Mouse (Mus musculus) MEL (cell line): ENCODE results near the gene Maml3. TPM values are rescaled to one million over a fixed set of nuclear protein-coding genes. Genes with fewer than 3 reads are reported as not detected.

Experiments
- DNase-seq: peaks from one replicate; pipeline ENCODE4 v3.0.0; 2011; ENCODE audit warnings: low read depth, low spot score
- H3K27ac ChIP-seq: 2 replicates; pipeline ENCODE4 v1.5.1; 2012; ENCODE audit warnings: low read depth, mild to moderate bottlenecking, control low read depth, low read length, moderate library complexity; ENCODE audit not compliant: control insufficient read depth
- H3K27me3 ChIP-seq, 2 experiments: fragments of 150-350 bp in 1 of 2; sonication (generic) in 1 of 2; 2 replicates each; pipeline ENCODE4 v1.6.1; 2012; ENCODE audit warnings: low read length in 2 of 2, mild to moderate bottlenecking in 2 of 2, improper control_type of control experiment in 1 of 2, moderate library complexity in 1 of 2; ENCODE audit not compliant: insufficient read depth in 2 of 2, control insufficient read depth in 1 of 2
- H3K36me3 ChIP-seq, 2 experiments: 2 replicates each; pipeline ENCODE4 v1.6.1; 2012 to 2014; ENCODE audit warnings: low read length in 2 of 2, improper control_type of control experiment in 1 of 2, inconsistent platforms in 1 of 2, mild to moderate bottlenecking in 1 of 2; ENCODE audit not compliant: insufficient read depth in 2 of 2, control insufficient read depth in 1 of 2
- H3K4me1 ChIP-seq, 2 experiments: fragments of 150-350 bp in 1 of 2; sonication (generic) in 1 of 2; 2 replicates each; pipeline ENCODE4 v1.6.1; 2012; ENCODE audit warnings: low read length in 2 of 2, improper control_type of control experiment in 1 of 2, mild to moderate bottlenecking in 1 of 2; ENCODE audit not compliant: insufficient read depth in 2 of 2, control insufficient read depth in 1 of 2
- H3K4me3 ChIP-seq, 2 experiments: fragments of 150-350 bp in 1 of 2; sonication (generic) in 1 of 2; 2 replicates each; pipeline ENCODE4 v1.5.1; 2012; ENCODE audit warnings: low read depth in 2 of 2, low read length in 2 of 2, mild to moderate bottlenecking in 2 of 2, moderate library complexity in 2 of 2, control low read depth in 1 of 2, improper control_type of control experiment in 1 of 2; ENCODE audit not compliant: control insufficient read depth in 1 of 2, insufficient read depth in 1 of 2
- H3K79me2 ChIP-seq: 2 replicates; pipeline ENCODE4 v1.6.1; 2012; ENCODE audit warnings: mild to moderate bottlenecking, low read length, moderate library complexity; ENCODE audit not compliant: control insufficient read depth, poor library complexity, insufficient read depth
- H3K9ac ChIP-seq: 2 replicates; pipeline ENCODE4 v1.6.1; 2012; ENCODE audit warnings: low read depth, mild to moderate bottlenecking, control low read depth, low read length, moderate library complexity; ENCODE audit not compliant: control insufficient read depth, poor library complexity, severe bottlenecking
- H3K9me3 ChIP-seq: fragments of 150-350 bp; sonication (generic); replicated peaks from 2 replicates; pipeline ENCODE4 v1.6.1; 2012; ENCODE audit warnings: mild to moderate bottlenecking, low read length, improper control_type of control experiment, moderate library complexity; ENCODE audit not compliant: insufficient read depth
- BHLHE40 ChIP-seq: IDR thresholded peaks from 2 replicates; pipeline ENCODE4 v1.6.1; 2012; ENCODE audit warnings: low read depth, mild to moderate bottlenecking, inconsistent platforms, low read length, improper control_type of control experiment, borderline replicate concordance
- CHD1 ChIP-seq: IDR thresholded peaks from 2 replicates; pipeline ENCODE4 v1.6.1; 2012; ENCODE audit warnings: low read depth, mild to moderate bottlenecking, inconsistent platforms, low read length, improper control_type of control experiment
- CHD2 ChIP-seq: IDR thresholded peaks from 2 replicates; pipeline ENCODE4 v1.6.1; 2011; ENCODE audit warnings: low read length, improper control_type of control experiment
- CTCF ChIP-seq, 3 experiments: IDR thresholded peaks in 2 of 3; conservative IDR thresholded peaks in 1 of 3; 2 replicates each; pipeline ENCODE4 v1.5.1; 2011 to 2012; ENCODE audit warnings: low read length in 3 of 3, low read depth in 2 of 3, mild to moderate bottlenecking in 2 of 3, improper control_type of control experiment in 1 of 3, inconsistent platforms in 1 of 3, mixed read lengths in 1 of 3, moderate library complexity in 1 of 3; ENCODE audit not compliant: control insufficient read depth in 1 of 3, insufficient read depth in 1 of 3, poor library complexity in 1 of 3, severe bottlenecking in 1 of 3
- E2F4 ChIP-seq: IDR thresholded peaks from 2 replicates; pipeline ENCODE4 v1.6.1; 2011; ENCODE audit warnings: low read depth, low read length, improper control_type of control experiment, borderline replicate concordance
- ELF1 ChIP-seq: IDR thresholded peaks from 2 replicates; pipeline ENCODE4 v1.6.1; 2014; ENCODE audit warnings: low read depth, mild to moderate bottlenecking, inconsistent platforms, low read length, improper control_type of control experiment, moderate library complexity
- GABPA ChIP-seq: IDR thresholded peaks from 2 replicates; pipeline ENCODE4 v1.6.1; 2012; ENCODE audit warnings: low read depth, mild to moderate bottlenecking, inconsistent platforms, low read length, improper control_type of control experiment, moderate library complexity
- GATA1 ChIP-seq: IDR thresholded peaks from 2 replicates; pipeline ENCODE4 v1.6.1; 2011; ENCODE audit warnings: low read depth, low read length, improper control_type of control experiment
- JUND ChIP-seq: IDR thresholded peaks from 2 replicates; pipeline ENCODE4 v1.6.1; 2011; ENCODE audit warnings: low read depth, mild to moderate bottlenecking, improper control_type of control experiment, low read length
- KAT2A ChIP-seq: conservative IDR thresholded peaks from 2 replicates; pipeline ENCODE4 v1.6.1; 2012; ENCODE audit warnings: low read depth, low read length, improper control_type of control experiment, inconsistent platforms
- MAFK ChIP-seq: IDR thresholded peaks from 2 replicates; pipeline ENCODE4 v1.6.1; 2011; ENCODE audit warnings: low read depth, mild to moderate bottlenecking, low read length, improper control_type of control experiment, borderline replicate concordance
- MAX ChIP-seq: IDR thresholded peaks from 2 replicates; pipeline ENCODE4 v1.6.1; 2011; ENCODE audit warnings: low read length, improper control_type of control experiment
- MAZ ChIP-seq: IDR thresholded peaks from 2 replicates; pipeline ENCODE4 v1.6.1; 2012; ENCODE audit warnings: low read depth, mild to moderate bottlenecking, inconsistent platforms, low read length, improper control_type of control experiment
- MXI1 ChIP-seq: IDR thresholded peaks from 2 replicates; pipeline ENCODE4 v1.6.1; 2011; ENCODE audit warnings: mild to moderate bottlenecking, low read depth, low read length, improper control_type of control experiment
- MYB ChIP-seq: IDR thresholded peaks from 2 replicates; pipeline ENCODE4 v1.6.1; 2011; ENCODE audit warnings: mild to moderate bottlenecking, low read depth, low read length, improper control_type of control experiment
- POLR2A ChIP-seq, 2 experiments: IDR thresholded peaks; 2 replicates each; pipeline ENCODE4 v1.6.1; 2011 to 2012; ENCODE audit warnings: low read length in 2 of 2, mild to moderate bottlenecking in 2 of 2, control low read depth in 1 of 2, improper control_type of control experiment in 1 of 2, low read depth in 1 of 2, moderate library complexity in 1 of 2; ENCODE audit not compliant: control insufficient read depth in 1 of 2, insufficient read depth in 1 of 2, poor library complexity in 1 of 2
- POLR2AphosphoS2 ChIP-seq: IDR thresholded peaks from 2 replicates; pipeline ENCODE4 v1.6.1; 2011; ENCODE audit warnings: low read length, improper control_type of control experiment
- SIN3A ChIP-seq: IDR thresholded peaks from 2 replicates; pipeline ENCODE4 v1.6.1; 2012; ENCODE audit warnings: low read length, improper control_type of control experiment, inconsistent platforms
- SMC3 ChIP-seq: IDR thresholded peaks from 2 replicates; pipeline ENCODE4 v1.6.1; 2011; ENCODE audit warnings: low read depth, low read length, improper control_type of control experiment
- TCF12 ChIP-seq: IDR thresholded peaks from 2 replicates; pipeline ENCODE4 v1.6.1; 2014; ENCODE audit warnings: low read depth, mild to moderate bottlenecking, inconsistent platforms, low read length, improper control_type of control experiment, moderate library complexity
- USF1 ChIP-seq: IDR thresholded peaks from 2 replicates; pipeline ENCODE4 v1.6.1; 2014; ENCODE audit warnings: low read depth, mild to moderate bottlenecking, inconsistent platforms, low read length, improper control_type of control experiment, moderate library complexity
- ZC3H11A ChIP-seq: IDR thresholded peaks from 2 replicates; pipeline ENCODE4 v1.6.1; 2012; ENCODE audit warnings: low read depth, mild to moderate bottlenecking, inconsistent platforms, low read length, improper control_type of control experiment
- polyA plus RNA-seq, 2 experiments: library from polyadenylated mRNA; stranded (reverse) in 1 of 2; unstranded in 1 of 2; fragments of >175 nt in 1 of 2; fragments of >200 nt in 1 of 2; gene quantifications; 2 replicates each; pipeline versions ENCODE4 v1.2.1 to v1.2.4; 2012; ENCODE audit warnings: low replicate concordance in 2 of 2, low read depth in 1 of 2; ENCODE audit not compliant: insufficient read length in 2 of 2, insufficient read depth in 1 of 2, missing spikeins in 1 of 2
- total RNA-seq: library from RNA; depleted of rRNA; stranded (reverse); fragments of 300-350 nt; gene quantifications from 2 replicates; pipeline ENCODE4 v1.2.3, GENCODE M21; 2012

The Maml3 gene
- total and polyA plus RNA-seq, 3 experiments: 2.0 to 4.1 TPM; not detected in 1

GRCm38 (mm10) chr3:51785796-51786195 is 319.1 kb downstream of the Maml3 start:
- no peak for TF ChIP-seq TCF12
- TF ChIP-seq MAFK: no peak
- TF ChIP-seq MYB: no peak
- H3K4me3 ChIP-seq: no peak overlapping the region

GRCm38 (mm10) chr3:51782191-51782590 is 322.7 kb downstream of the Maml3 start:
- Histone ChIP-seq H3K27ac (no peak overlapping the region), H3K79me2 (no peaks in the 10 kb centered on the region), H3K4me3 (no peak overlapping the region), H3K27me3 (no peaks in the 10 kb centered on the region), H3K9ac (no peak overlapping the region), H3K9me3 (no peaks in the 10 kb centered on the region), H3K36me3 (no peaks in the 10 kb centered on the region), H3K4me1 (no peaks in the 10 kb centered on the region)
- no peak for DNase-seq
- TF ChIP-seq SIN3A (no peak), MAX (no peak), ELF1 (no peak), MYB (no peak), USF1 (no peak), GABPA (no peak), JUND (no peak), CHD1 (no peak), MAZ (no peak), GATA1 (no peak), KAT2A (no peak), ZC3H11A (no peak), CTCF (IDR thresholded peaks at IDR 0.05 in 2 of 3, conservative IDR thresholded peaks at IDR 0.05 in 1 of 3; ENCODE audit: control insufficient read depth in 1 of 3, insufficient read depth in 1 of 3, low read depth in 2 of 3, low read length in 3 of 3, poor library complexity in 1 of 3, severe bottlenecking in 1 of 3) (no peak), CHD2 (no peak), SMC3 (no peak), BHLHE40 (no peak), POLR2AphosphoS2 (no peak), E2F4 (no peak), MXI1 (no peak), POLR2A (IDR thresholded peaks at IDR 0.05; ENCODE audit: control insufficient read depth in 1 of 2, insufficient read depth in 1 of 2, low read depth in 1 of 2, low read length in 2 of 2, poor library complexity in 1 of 2) (no peak)

More at GRCm38 (mm10) chr3:51785796-51786195, 319.1 kb downstream of the Maml3 start:
- Histone ChIP-seq H3K79me2 (no peaks in the 10 kb centered on the region), H3K27me3 (no peaks in the 10 kb centered on the region), H3K27ac (no peak overlapping the region), H3K9me3 (no peaks in the 10 kb centered on the region), H3K4me1 (peaks cover 0 to 6% of the 10 kb centered on the region in 2 experiments; a peak in 1 of 4 replicates), H3K9ac (no peak overlapping the region), H3K36me3 (peaks cover 0 to 2% of the 10 kb centered on the region in 2 experiments; a peak in 1 of 4 replicates)
- DNase-seq: no peak
